ENCODE assay signal across 27 mouse cellular contexts in the genomic region with DNA sequence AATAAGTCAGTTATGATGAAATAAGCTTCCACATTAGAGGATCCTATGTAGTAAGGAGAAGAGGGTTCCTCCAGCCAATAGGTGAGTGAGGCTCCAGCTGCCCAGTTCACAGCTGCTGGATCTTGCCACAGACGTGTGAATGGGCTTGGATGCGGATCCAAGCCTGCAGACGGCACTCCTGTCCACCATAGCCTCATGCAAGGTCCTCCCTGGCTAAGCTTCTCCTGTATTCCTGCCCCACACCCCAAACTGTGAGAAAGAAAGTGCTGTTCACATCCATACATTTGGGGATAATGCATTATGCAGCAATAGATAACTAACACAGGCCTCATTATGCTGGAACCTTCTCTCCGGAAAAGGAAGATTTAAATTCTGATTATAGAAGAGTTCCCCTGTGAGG.
"Had no signal": no experiment of that assay in that cellular context is flagged by ENCODE, and none has a peak within 500 bp of the region (broad histone marks: within the 10 kb centered on the region; RNA-seq: fewer than 3 reads in every experiment).

No protein-coding gene starts in this region.

- H3K9ac ChIP-seq: embryonic facial prominence, embryonic 12.5 days; embryonic facial prominence, embryonic 13.5 days; embryonic facial prominence, embryonic 15.5 days; forebrain, embryonic 12.5 days; forebrain, embryonic 13.5 days; forebrain, embryonic 15.5 days; forebrain, postnatal 0 days had no signal

- H3K36me3 ChIP-seq: embryonic facial prominence, embryonic 10.5 days; embryonic facial prominence, embryonic 12.5 days; embryonic facial prominence, embryonic 13.5 days; embryonic facial prominence, embryonic 15.5 days; forebrain, embryonic 10.5 days; forebrain, embryonic 12.5 days; forebrain, embryonic 15.5 days had no signal

- H3K4me1 ChIP-seq: embryonic facial prominence, embryonic 10.5 days; embryonic facial prominence, embryonic 12.5 days; embryonic facial prominence, embryonic 13.5 days; embryonic facial prominence, embryonic 15.5 days; forebrain, embryonic 10.5 days; forebrain, embryonic 12.5 days; forebrain, embryonic 13.5 days; forebrain, embryonic 15.5 days had no signal

- DNase-seq: cerebellum, adult 2 months; cerebellum, adult 8-10 months; cerebellum, adult 9-10 months; cerebellum, adult 9-11 months; cerebellum, postnatal 10 days; cerebellum, postnatal 14 days; cerebellum, postnatal 25 days; cerebellum, postnatal 36 days; embryo, embryonic 11 days; forebrain, postnatal 0 days; gastrocnemius, adult 2 months; gastrocnemius, postnatal 10 days; gastrocnemius, postnatal 14 days; gastrocnemius, postnatal 25 days; gastrocnemius, postnatal 36 days; heart, adult 2 months had no signal

- H3K4me3 ChIP-seq: embryonic facial prominence, embryonic 10.5 days; embryonic facial prominence, embryonic 12.5 days; embryonic facial prominence, embryonic 13.5 days; embryonic facial prominence, embryonic 15.5 days; erythroblast, embryonic 14.5 days; forebrain, embryonic 10.5 days; forebrain, embryonic 12.5 days; forebrain, embryonic 13.5 days; forebrain, embryonic 15.5 days; gastrocnemius, adult 2 months; heart, adult 2 months had no signal

- H3K9me3 ChIP-seq: embryonic facial prominence, embryonic 10.5 days; embryonic facial prominence, embryonic 12.5 days; embryonic facial prominence, embryonic 15.5 days; forebrain, embryonic 15.5 days had no signal

- ATAC-seq: forebrain, embryonic 13.5 days; forebrain, embryonic 14.5 days; forebrain, embryonic 15.5 days; forebrain, embryonic 16.5 days; forebrain, postnatal 0 days had no signal

- H3K27me3 ChIP-seq: embryonic facial prominence, embryonic 12.5 days; embryonic facial prominence, embryonic 13.5 days; embryonic facial prominence, embryonic 15.5 days; forebrain, embryonic 12.5 days; forebrain, embryonic 13.5 days; forebrain, embryonic 15.5 days had no signal

- H3K4me2 ChIP-seq: embryonic facial prominence, embryonic 12.5 days; embryonic facial prominence, embryonic 13.5 days; embryonic facial prominence, embryonic 15.5 days; forebrain, embryonic 12.5 days; forebrain, embryonic 13.5 days; forebrain, embryonic 15.5 days had no signal

- H3K27ac ChIP-seq: embryonic facial prominence, embryonic 10.5 days; embryonic facial prominence, embryonic 12.5 days; embryonic facial prominence, embryonic 13.5 days; embryonic facial prominence, embryonic 15.5 days; forebrain, embryonic 10.5 days; forebrain, embryonic 12.5 days; forebrain, embryonic 13.5 days; forebrain, embryonic 15.5 days; gastrocnemius, adult 2 months; heart, adult 2 months had no signal
